Mouse (Mus musculus): ENCODE data around the gene Rpl7l1.
"Not testable (repeated sequence)": the region's sequence is repeated elsewhere in the genome, so short reads cannot be mapped to it uniquely, and the experiment has no call there.

Rpl7l1 gene

DNA sequence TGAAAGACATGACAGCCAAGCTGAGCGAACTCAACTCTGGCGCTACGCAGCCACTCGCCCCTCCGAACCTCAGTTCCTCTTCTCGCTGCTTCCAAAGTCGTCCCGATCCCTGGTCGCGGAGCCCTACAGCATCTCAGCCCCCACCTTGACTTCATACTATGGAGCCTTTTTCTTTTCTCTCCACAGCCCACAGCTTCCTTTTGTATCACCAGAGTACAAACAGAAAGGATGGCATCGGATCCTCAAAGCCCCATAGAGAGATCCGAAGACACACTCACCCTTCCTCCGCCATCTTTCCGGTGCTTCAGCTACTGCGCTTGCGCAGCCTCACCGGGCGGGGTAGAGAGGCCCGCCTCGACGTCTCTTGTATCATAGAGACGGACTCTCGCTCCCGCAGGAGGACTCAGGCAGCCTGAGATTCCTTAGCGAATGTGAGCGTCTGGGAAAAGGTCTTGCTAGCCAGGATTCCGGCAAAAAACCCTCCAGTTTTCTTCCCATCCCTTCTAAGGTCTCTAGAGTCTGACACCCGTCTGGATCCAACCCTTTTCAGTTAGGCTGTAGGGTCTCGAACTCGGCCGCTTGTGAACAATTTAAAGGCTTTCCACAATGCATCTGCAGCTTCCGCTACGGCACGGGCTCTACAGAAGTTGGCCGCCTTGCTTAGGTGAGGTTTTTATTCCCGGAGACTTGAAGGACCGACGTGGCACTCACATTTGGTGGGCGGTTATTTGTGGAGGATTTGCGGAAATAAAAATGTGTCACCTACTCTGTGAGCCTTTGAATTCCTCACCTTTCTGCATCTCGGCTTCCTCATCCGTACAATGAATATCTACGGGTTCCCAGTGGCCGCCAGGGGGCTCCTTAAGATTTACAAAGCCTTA is at the start of gene Rpl7l1:
TSS of gene Rpl7l1 (minus strand) at position 332 of the 881 bp plus-strand sequence.
- DNase-seq (ENCODE audit: low read depth, low spot score): peak; percentile 96

GRCm38 (mm10) chr17:46829856-46830535 is 47.5 kb upstream of the Rpl7l1 start:
- DNase-seq (ENCODE audit: low read depth, low spot score): no peak

DNA sequence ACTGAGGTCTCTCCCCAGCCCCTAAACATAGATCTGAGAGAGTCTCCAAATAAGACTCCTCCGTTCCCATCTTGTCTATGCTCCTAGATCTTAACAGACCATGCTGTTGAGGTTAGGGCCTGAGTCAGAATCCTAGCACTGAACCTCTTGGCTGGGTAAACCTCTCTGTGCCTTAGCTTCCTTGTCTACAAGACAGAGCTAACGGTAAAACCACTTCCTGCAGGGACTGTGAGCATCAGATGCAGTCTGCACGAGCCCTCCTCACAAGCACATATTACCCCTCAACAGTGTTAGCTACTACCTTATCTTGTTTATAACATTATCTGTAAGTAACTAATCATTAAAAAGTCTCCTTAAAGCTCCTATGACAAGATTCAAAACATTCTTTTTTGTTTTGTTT is 46.5 kb upstream of the Rpl7l1 start:
- DNase-seq (ENCODE audit: low read depth, low spot score): no peak

DNA sequence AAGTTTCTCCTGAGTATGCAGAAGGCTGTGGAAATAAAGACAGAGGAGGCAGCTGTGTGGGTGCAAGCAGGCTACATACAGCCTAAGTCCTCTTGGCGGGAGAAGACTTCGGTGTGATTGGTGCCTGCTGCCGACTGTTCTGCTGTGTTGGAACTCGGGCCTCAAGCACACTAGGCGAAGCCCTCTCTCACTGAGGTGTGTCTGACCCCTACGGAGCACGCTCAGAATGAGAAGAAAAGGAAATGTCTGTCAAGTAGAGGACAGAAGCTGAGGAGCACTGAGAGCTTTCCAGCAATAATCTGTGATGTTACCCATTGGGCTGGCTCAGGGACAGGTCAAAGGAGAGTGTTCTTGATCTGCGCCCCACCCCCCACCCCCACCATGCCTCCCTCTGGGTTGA is 40.6 kb upstream of the Rpl7l1 start:
- DNase-seq (ENCODE audit: low read depth, low spot score): peak; percentile 55

DNA sequence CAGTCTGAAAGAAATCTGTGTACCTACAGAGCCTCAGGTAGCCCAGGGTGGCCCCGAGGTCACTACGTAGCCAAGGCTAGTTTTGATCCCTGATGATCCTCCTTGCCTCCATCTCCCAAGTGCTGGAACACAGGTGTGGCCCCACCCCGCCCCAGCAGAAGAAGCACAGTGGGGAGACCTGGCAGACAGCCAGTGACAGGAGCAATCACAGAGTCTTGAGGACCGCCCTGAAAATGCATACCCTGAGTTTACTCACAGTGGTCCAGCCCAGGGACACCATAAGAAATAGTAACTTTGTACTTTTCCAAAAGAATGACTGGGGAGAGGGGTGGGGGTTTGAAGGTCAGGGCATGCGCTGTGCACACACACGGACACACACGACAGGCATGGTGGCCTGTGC is 38.2 kb upstream of the Rpl7l1 start:
- peak; percentile 58 for DNase-seq (ENCODE audit: low read depth, low spot score)

DNA sequence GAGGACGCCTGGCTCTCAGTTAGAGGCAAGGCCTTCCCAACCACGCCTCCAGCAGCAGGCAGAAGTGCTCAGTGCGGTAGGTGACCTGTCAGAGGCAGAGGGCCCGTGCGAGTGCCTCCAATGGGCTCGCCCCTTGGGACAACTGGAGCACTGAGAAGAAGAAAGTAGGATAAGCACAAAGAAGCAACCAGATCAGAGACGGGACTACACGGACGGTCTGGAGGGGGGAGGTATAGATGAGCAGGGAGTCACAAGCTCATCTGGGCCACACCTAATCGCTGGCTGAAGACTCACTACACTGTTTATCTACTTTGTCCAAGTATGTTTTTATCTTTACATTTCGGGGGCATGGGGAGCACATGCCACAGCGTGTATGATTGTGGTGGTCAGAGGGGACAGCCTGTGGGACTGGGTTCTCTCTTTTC is 35.3 kb upstream of the Rpl7l1 start:
- DNase-seq (ENCODE audit: low read depth, low spot score): peak; percentile 66

DNA sequence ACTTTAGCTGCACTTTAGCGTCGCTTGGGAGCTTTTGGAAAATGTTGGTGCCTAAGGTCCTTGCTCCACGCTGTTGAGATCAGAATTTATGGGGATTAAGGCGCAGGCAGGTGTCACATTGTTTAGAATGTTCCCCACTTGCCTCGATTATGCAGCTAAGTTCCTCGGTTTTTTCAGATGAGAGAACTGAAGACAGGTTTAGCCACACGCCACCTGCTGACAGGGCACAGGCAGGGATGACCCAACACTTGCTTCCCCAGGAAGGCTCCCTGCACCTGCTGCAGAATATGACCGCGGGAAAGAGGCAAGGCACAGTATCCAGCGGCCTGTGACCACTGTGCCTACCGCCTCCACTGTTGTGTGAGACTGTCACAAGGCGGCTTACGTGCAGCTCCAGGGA is 33.8 kb upstream of the Rpl7l1 start:
- DNase-seq (ENCODE audit: low read depth, low spot score): peak; percentile 70

- DNase-seq (ENCODE audit: low read depth, low spot score): peak; percentile 55
Observed at GRCm38 (mm10) chr17:46814497-46814896, 32.0 kb upstream of the Rpl7l1 start.

DNA sequence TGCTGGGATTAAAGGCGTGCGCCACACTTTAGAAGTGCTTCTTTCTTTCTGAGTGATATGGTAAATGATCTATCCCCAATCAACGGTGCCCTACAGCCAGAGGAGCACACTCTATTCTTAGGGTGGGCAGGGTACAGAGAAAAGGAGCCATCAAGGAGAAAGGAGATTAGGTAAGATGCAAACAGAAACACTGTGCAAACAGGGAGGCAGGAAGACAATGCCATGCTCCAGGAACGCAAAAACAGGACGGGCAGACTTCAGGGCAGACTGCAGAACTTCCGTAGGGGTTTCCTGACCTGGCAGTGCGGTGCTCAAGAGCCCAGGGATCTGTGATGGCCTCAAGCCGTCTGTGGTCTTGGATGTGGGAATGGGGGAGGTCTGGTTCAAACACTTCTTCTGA is 31.2 kb upstream of the Rpl7l1 start:
- DNase-seq (ENCODE audit: low read depth, low spot score): peak; percentile 58

DNA sequence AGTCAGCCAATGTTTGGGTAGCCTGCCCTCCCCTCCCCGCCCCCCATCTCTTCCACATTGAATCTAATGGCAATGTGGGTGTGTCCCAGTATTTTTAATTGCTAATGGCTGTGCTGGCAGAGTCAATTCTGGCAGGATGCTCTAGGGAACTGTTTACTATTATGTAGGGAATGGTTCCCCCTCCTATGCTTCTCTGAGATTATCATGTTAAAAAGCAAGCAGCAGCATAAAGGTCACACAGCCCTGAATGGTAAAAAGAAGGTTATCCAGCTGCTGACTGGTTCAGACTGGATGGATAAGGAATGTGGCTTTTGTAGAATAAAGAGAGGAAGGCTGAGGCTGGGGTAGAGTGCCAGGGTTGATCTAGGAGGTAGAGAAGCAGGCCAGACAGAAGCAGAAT is 30.0 kb upstream of the Rpl7l1 start:
- peak; percentile 99 for DNase-seq (ENCODE audit: low read depth, low spot score)

- peak; percentile 74 for DNase-seq (ENCODE audit: low read depth, low spot score)
Observed at GRCm38 (mm10) chr17:46810672-46811071, 28.2 kb upstream of the Rpl7l1 start.

- DNase-seq (ENCODE audit: low read depth, low spot score): no peak
Observed at GRCm38 (mm10) chr17:46809131-46809830, 26.8 kb upstream of the Rpl7l1 start.

DNA sequence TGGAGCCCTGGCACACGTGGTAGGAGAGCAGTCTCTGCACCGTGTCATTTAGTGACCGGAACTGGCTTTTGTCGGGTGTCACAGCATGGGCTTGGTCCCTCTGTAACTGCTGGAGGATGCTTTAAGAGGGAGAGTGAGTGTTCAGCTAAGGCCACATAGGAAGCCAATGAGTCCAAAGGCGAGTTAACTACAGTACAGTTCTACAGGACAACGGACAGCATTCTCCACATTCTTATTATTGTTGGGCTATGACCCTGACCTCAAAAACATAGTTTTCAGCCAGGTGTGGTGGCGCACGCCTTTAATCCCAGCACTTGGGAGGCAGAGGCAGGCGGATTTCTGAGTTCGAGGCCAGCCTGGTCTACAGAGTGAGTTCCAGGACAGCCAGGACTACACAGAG is 25.9 kb upstream of the Rpl7l1 start:
- DNase-seq (ENCODE audit: low read depth, low spot score): no peak

DNA sequence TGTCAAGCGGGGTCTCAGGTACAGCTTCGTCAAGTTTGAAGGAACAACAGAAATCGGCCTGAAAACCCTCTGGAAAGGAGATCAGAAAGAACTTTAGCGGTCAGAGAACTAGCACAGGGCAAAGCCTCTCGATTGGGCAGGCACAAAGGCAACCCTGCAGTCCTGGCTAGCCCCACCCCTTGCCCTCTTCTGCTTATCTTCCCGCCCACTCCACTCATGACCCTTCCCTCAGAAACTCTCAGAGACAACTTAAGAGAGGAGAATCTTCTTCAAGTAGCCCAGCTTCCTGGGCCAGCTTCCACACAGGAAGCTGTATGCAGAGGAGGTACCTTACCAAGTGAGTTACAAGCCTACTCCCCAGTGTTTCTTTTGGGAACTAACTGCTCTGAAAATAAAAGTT is 19.3 kb upstream of the Rpl7l1 start:
- DNase-seq (ENCODE audit: low read depth, low spot score): no peak

- peak; percentile 91 for DNase-seq (ENCODE audit: low read depth, low spot score)
Observed at GRCm38 (mm10) chr17:46799680-46800079, 17.2 kb upstream of the Rpl7l1 start.

DNA sequence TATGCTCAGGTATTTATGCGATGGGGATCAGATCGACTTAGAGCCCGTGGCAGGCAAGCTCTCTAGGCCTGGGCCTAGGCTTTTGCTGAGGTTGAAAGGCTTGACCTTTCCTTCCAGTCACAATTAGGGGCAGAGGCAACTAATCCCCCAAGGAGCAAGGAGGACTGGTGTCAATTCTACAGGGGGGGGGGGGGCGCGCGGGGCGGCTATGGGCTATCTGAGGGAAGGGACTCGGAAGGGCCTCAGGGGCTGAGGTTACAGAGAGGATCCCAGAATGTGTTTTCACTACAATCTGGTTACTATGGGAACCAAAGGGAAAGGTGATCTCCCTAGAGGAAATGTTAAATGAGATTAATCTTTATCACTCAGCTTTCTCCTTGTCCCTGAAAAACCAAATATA is 14.9 kb upstream of the Rpl7l1 start:
- no peak for DNase-seq (ENCODE audit: low read depth, low spot score)

DNA sequence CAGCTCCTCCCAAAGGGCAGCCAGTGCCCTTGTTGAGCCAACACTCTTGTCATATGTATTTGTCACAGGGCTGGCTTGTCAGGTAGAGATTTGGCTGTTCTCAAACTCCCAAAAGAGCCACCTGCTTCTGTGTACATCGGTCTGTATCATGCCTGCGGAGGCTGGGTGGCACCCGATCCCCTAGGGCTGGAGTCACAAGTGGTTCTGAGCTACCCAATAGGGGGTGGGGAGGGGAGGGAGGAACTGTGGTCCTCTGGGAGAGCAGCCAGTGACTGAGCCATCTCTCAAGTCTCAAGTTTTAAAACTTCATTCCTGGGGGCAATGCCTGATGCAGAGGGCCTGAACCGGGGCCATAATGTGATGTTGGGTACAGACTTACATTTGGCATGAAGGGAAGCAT is 14.3 kb upstream of the Rpl7l1 start:
- DNase-seq (ENCODE audit: low read depth, low spot score): no peak

DNA sequence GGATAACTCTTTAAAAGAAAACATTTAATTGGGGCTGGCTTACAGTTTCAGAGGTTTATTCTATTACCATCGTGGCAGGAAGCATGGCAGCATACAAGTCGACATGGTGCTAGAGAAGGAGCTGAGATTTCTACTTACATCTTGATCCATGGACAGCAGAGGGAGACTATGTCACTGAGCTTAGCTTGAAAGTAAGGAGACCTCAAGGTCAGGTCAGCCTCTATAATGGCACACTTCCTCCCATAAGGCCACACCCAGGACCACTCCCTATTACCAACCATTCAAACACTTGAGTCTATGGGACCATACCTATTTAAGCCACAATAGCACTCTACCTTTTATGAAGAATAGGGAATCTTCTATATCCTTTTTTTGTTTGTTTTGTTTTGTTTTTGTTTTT is 10.5 kb upstream of the Rpl7l1 start:
- peak; percentile 97 for DNase-seq (ENCODE audit: low read depth, low spot score)

GRCm38 (mm10) chr17:46787974-46788373 is 5.5 kb upstream of the Rpl7l1 start:
- DNase-seq (ENCODE audit: low read depth, low spot score): not testable (repeated sequence)

GRCm38 (mm10) chr17:46786952-46787351 is 4.5 kb upstream of the Rpl7l1 start:
- no peak for DNase-seq (ENCODE audit: low read depth, low spot score)

GRCm38 (mm10) chr17:46783222-46783565 is 722 bp upstream of the Rpl7l1 start:
- DNase-seq (ENCODE audit: low read depth, low spot score): no peak

GRCm38 (mm10) chr17:46781876-46782275 is 596 bp downstream of the Rpl7l1 start:
- no peak for DNase-seq (ENCODE audit: low read depth, low spot score)

Measured in ES-CJ7 (cell line).